Mouse (Mus musculus) neural tube, embryonic 12.5 days (tissue): ENCODE data around the gene Gm20388. TPM values are rescaled to one million over a fixed set of nuclear protein-coding genes. Genes with fewer than 3 reads are reported as not detected.
"Not testable (repeated sequence)": the region's sequence is repeated elsewhere in the genome, so short reads cannot be mapped to it uniquely, and the experiment has no call there.

ENCODE experiments used
- ATAC-seq: fragments of 200-750 bp; cut with Nextera tagmentation; 2 replicates; pipeline ENCODE4 v1.8.0; 2017; ENCODE audit warnings: low read depth, mild to moderate bottlenecking, moderate TSS enrichment, moderate library complexity; ENCODE audit not compliant: low FRiP score
- H3K27ac ChIP-seq: fragments of 300-500 bp; sonication (generic); 2 replicates; pipeline ENCODE4 v1.5.1; 2016
- H3K27me3 ChIP-seq: fragments of 300-500 bp; sonication (generic); replicated peaks from 2 replicates; pipeline ENCODE4 v1.6.1; 2016; ENCODE audit warnings: mild to moderate bottlenecking
- H3K36me3 ChIP-seq: fragments of 300-500 bp; sonication (generic); 2 replicates; pipeline ENCODE4 v1.6.1; 2016; ENCODE audit warnings: mild to moderate bottlenecking
- H3K4me1 ChIP-seq: fragments of 300-500 bp; sonication (generic); 2 replicates; pipeline ENCODE4 v1.6.1; 2016
- H3K4me2 ChIP-seq: fragments of 300-500 bp; sonication (generic); replicated peaks from 2 replicates; pipeline ENCODE4 v1.6.1; 2016; ENCODE audit warnings: mild to moderate bottlenecking
- H3K4me3 ChIP-seq: fragments of 300-500 bp; sonication (generic); 2 replicates; pipeline ENCODE4 v1.5.1; 2016
- H3K9ac ChIP-seq: fragments of 300-500 bp; sonication (generic); 2 replicates; pipeline ENCODE4 v1.6.1; 2016; ENCODE audit warnings: mild to moderate bottlenecking
- H3K9me3 ChIP-seq: fragments of 300-500 bp; sonication (generic); 2 replicates; pipeline ENCODE4 v1.6.1; 2016; ENCODE audit warnings: mild to moderate bottlenecking
- WGBS: fragments of 180-500 bp; shearing (Covaris S2); methylation state at CpG from one replicate; pipeline ENCODE4 v1.1.7; 2016; 5-methylcytosine and 5-hydroxymethylcytosine counted together
- polyA plus RNA-seq: library from polyadenylated mRNA; unstranded; fragments of >200 nt; fragmentation: Nextera tagmentation; extraction: Ambion mirVana; gene quantifications from 2 replicates; pipeline ENCODE4 v1.2.1, GENCODE M21; 2016

Gm20388 gene
- polyA plus RNA-seq, 1 experiment from 2014 or later, result not detected

DNA sequence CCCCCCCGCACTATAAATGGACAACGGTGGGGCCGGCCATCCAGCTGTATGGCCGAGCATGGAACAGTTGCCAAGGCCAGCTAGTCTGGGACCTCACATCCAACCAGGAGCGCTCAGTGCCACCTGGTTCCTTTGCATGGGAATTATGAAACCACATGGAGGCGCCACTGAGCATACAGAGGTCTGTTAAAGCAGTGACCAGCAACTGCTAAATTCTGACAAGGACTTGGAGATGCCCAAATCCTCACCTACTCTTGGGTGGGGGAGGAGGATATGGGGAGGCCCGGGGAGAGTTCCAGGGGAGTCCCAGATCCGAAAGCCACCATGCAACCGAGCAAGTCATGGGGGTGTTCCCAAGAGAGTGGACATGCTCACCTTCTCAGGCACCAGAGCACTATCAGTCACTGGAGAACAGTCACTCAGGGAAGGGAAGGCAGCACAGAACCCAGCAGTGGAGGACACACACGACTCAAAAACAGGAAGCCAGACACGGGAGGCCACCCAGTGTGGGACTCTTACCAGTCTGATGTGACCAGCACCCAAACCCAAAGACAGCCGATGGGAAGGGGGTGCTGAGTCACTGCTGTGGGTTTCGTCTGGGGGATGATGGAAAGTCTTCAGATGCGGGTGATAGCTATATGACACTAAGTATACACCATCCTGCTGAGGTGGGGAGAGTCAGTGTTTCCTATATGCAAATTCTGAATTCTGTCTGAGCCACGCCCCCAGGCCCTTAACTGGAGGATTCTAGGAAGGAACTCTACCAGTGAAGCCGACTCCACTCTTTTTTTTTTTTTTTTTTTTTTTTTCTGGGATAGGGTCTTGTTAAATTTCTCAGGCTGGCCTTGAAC, 422.0 kb downstream of the Gm20388 start:
- H3K9me3 ChIP-seq, result no peaks in the 10 kb centered on the region
- H3K4me3 ChIP-seq, result no peak overlapping the region
- no peak for ATAC-seq
- no peaks in the 10 kb centered on the region for H3K27me3 ChIP-seq
- peaks cover 60% of the 10 kb centered on the region for H3K4me1 ChIP-seq
- H3K27ac ChIP-seq, result no peak overlapping the region
- no peak overlapping the region for H3K4me2 ChIP-seq
- H3K9ac ChIP-seq, result no peak overlapping the region
- no peaks in the 10 kb centered on the region for H3K36me3 ChIP-seq
- 70% methylated on average over 16 of the region's 16 CpGs for WGBS

DNA sequence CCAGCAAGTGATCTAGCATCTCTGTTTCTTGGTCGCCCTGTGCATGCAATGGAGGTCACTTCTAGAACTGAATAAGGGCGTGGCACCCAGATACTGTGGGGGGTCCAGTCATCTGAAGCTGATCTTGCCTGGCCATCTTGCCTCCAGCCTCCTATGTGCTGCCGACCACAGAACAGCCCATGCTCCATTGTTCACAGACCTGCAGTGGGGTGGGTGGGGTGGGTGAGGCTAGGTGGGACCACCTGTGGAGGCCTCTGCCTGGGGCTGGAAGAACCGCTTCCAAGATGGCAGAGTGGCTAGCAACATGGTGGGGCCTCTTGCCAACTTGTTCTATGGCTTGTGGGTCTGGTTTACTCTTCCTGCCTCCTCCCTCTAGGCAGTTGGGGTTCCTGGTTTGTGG, 423.0 kb downstream of the Gm20388 start:
- no peak overlapping the region for H3K4me3 ChIP-seq
- no peaks in the 10 kb centered on the region for H3K27me3 ChIP-seq
- H3K4me2 ChIP-seq, result no peak overlapping the region
- 89% methylated on average over 4 of the region's 4 CpGs for WGBS
- H3K36me3 ChIP-seq, result no peaks in the 10 kb centered on the region
- H3K4me1 ChIP-seq, result peaks cover 61% of the 10 kb centered on the region
- no peak overlapping the region for H3K27ac ChIP-seq
- H3K9me3 ChIP-seq, result no peaks in the 10 kb centered on the region
- no peak overlapping the region for H3K9ac ChIP-seq
- no peak for ATAC-seq

DNA sequence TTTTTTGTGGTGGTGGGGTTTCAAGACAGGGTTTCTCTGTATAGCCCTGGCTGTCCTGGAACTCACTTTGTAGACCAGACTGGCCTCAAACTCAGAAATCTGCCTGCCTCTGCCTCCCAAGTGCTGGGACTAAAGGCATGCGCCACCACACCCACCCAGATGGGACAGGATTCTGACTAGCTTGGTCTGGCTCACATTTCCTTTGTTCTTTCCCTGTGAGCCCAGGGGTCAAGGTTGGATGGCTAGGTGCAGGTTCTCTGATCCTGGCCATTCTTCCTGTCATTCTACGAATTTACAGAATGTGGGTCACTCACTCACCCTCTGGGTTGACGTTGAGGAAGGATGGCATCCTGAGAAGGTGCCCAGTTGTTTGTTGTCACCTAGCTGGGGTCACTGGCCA, 423.6 kb downstream of the Gm20388 start:
- ATAC-seq, H3K4me3 ChIP-seq, H3K4me2 ChIP-seq, H3K9me3 ChIP-seq, H3K27me3 ChIP-seq, H3K36me3 ChIP-seq: not testable (repeated sequence)
- H3K27ac ChIP-seq, result peak overlapping the region; percentile 83
- 56% methylated on average over 3 of the region's 3 CpGs for WGBS
- peaks cover 64% of the 10 kb centered on the region for H3K4me1 ChIP-seq
- 0 out of 2 replicates have a peak overlapping the region, but pooled peaks have one; percentile 9 for H3K9ac ChIP-seq

DNA sequence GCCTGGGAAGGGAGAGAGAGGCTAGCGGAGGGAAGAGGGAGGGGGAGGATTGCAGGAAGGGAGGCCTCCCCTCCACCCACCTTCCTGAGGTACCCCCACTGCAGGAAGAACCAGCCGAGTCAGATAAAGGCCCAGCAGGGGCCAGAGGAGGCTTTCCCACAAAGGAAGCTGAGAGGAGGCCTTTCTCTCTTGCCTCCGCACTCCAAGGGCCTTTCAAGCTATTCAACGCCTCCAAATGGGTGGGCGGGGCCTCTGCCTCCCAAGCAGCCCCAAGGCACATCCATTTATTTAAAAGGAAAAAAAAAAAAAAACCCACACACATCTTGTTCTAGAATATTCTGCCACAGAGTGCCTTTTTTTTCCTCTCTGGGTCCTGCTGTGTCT, 424.2 kb downstream of the Gm20388 start:
- peak overlapping the region; percentile 47; the same call in 1 of the 2 replicates for H3K4me2 ChIP-seq
- H3K27me3 ChIP-seq, result no peaks in the 10 kb centered on the region
- H3K4me1 ChIP-seq, result peaks cover 70% of the 10 kb centered on the region
- WGBS, result 5% methylated on average over 5 of the region's 5 CpGs
- H3K9ac ChIP-seq, result 0 out of 2 replicates have a peak overlapping the region, but pooled peaks have one; percentile 9
- H3K9me3 ChIP-seq, result no peaks in the 10 kb centered on the region
- peak; percentile 27; the same call in 1 of the 2 replicates for ATAC-seq
- H3K27ac ChIP-seq, result peak overlapping the region; percentile 83
- no peaks in the 10 kb centered on the region for H3K36me3 ChIP-seq
- H3K4me3 ChIP-seq, result no peak overlapping the region

DNA sequence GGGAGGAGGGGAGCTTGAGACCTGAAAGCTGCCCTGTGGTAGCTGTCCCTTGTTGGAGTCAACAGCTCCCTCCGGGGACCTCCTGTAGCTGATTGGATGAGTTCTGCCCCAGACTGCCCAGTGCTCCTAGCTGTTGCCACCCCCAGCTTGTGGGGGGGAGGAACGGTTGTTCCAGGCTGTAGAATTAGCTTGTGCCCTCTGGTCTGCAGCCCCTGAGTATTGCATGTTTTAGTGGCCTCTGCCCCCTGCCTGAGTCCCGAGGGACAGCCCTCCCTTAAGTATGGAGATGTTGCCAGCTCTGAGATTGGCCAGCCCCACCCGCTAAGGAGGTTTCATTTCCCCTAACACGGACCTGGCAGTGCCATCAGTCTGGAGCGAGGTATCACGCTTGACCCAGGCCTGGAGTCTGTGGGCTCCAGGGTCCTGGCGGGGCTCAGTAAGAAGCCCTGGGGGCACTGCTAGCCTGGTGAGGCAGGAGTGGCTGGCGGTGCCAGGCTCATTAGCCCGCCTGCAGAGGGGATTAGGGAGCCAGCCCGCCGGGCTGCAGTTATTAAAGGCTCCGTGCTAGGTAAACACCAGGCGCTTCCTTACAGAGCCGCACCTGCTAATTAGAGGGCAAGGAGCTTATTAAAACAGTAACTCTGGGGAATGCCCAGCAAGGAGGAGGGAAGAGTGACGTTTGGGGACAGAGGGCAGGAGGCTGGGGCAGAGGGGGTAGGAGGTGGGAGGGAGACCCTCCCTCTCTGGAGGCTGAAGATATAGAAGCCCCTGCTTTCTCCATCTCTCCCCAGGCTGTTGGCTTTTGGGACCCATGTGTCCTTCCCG, 424.8 kb downstream of the Gm20388 start:
- no peaks in the 10 kb centered on the region for H3K36me3 ChIP-seq
- H3K4me2 ChIP-seq, result peak overlapping the region; percentile 47
- WGBS, result 1% methylated on average over 17 of the region's 17 CpGs
- H3K4me3 ChIP-seq, result no peak overlapping the region
- peak overlapping the region; percentile 38; the same call in 1 of the 2 replicates for H3K9ac ChIP-seq
- no peaks in the 10 kb centered on the region for H3K9me3 ChIP-seq
- ATAC-seq, result peak; percentile 77
- H3K4me1 ChIP-seq, result peaks cover 76% of the 10 kb centered on the region
- H3K27ac ChIP-seq, result peak overlapping the region; percentile 83
- H3K27me3 ChIP-seq, result no peaks in the 10 kb centered on the region

DNA sequence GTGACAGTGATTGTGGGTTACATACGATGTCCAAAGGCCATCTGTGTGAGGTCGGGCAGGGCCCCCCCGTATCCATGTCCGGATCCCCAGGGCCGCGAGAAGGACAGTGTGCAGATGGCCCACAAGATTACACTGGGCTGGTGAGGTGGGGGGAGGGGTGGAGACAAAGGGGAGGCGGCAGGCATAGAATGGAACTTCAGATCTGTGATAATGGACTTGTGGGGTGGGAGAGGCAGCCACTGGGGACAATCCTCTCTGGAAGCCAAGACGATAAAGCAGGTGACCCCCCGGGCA, 425.4 kb downstream of the Gm20388 start:
- H3K4me1 ChIP-seq, result peaks cover 80% of the 10 kb centered on the region
- 1% methylated on average over 9 of the region's 9 CpGs for WGBS

DNA sequence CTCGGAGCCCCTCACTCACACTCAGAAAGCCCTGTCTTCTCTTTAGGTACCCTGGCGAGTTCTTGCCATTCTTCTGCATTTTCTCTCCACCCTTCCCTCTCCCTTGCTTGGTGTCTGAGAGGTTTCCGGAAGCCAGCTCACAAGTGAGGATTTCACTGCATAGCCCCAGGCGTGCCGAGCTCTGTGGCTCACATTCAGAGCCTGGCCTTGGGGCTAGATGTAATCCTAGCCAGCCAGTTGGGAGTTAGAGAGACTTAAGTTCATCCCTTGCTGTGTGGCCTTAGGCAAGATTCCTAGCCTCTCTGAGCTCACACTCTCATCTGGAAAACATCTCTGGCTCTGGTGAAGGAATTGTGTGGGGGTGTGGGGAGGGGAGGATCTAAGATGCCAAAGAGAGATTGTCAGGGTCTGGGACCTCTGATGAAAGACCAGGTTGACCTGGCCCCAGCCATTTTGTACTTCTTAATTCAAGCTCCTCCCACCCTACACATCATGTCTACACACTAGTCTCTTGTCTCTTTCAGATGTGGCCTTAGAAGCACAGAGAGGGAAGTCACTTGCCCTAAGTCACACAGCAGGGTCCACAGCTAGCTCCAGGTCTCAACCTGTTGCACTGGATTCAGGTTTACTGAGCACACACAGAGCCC, 426.4 kb downstream of the Gm20388 start:
- H3K4me1 ChIP-seq, result peaks cover 78% of the 10 kb centered on the region
- no peaks in the 10 kb centered on the region for H3K9me3 ChIP-seq
- H3K9ac ChIP-seq, result no peak overlapping the region
- H3K4me2 ChIP-seq, result no peak overlapping the region
- H3K27ac ChIP-seq, result no peak overlapping the region
- ATAC-seq, result no peak
- no peak overlapping the region for H3K4me3 ChIP-seq
- WGBS, result 48% methylated on average over 5 of the region's 5 CpGs
- no peaks in the 10 kb centered on the region for H3K36me3 ChIP-seq
- no peaks in the 10 kb centered on the region for H3K27me3 ChIP-seq

More for the DNA sequence above, 425.4 kb downstream of the Gm20388 start:
- H3K27me3 ChIP-seq, result no peaks in the 10 kb centered on the region
- 0 out of 2 replicates have a peak overlapping the region, but pooled peaks have one; percentile 38 for H3K9ac ChIP-seq
- no peak overlapping the region for H3K4me3 ChIP-seq
- peak overlapping the region; percentile 47 for H3K4me2 ChIP-seq
- peak; percentile 49 for ATAC-seq
- no peaks in the 10 kb centered on the region for H3K36me3 ChIP-seq
- H3K9me3 ChIP-seq, result no peaks in the 10 kb centered on the region
- peak overlapping the region; percentile 83 for H3K27ac ChIP-seq

DNA sequence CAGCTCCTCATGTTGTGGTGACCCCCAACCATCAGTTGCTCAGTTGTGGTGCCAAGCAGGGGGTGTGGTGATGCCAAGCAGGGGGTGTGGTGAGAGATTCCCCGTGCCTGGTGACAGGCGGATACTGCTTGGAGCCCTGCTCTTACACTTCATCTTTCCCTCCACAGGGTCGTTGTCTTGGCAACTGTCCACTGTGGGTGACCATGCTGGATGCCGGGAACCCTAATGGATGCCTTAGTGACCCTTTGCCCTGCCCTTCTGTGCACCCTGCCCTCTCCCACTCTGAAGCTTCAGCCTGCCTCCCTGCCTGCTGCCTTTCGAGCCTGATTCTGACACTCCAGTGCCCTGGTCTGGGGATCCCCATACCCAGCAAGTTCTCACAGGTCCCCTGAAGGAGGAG, 427.0 kb downstream of the Gm20388 start:
- Histone ChIP-seq H3K27me3 (no peaks in the 10 kb centered on the region), H3K4me3 (no peak overlapping the region), H3K36me3 (no peaks in the 10 kb centered on the region), H3K4me1 (peaks cover 78% of the 10 kb centered on the region), H3K9me3 (no peaks in the 10 kb centered on the region), H3K27ac (no peak overlapping the region), H3K4me2 (no peak overlapping the region), H3K9ac (no peak overlapping the region)
- no peak for ATAC-seq
- 33% methylated on average over 5 of the region's 5 CpGs for WGBS

DNA sequence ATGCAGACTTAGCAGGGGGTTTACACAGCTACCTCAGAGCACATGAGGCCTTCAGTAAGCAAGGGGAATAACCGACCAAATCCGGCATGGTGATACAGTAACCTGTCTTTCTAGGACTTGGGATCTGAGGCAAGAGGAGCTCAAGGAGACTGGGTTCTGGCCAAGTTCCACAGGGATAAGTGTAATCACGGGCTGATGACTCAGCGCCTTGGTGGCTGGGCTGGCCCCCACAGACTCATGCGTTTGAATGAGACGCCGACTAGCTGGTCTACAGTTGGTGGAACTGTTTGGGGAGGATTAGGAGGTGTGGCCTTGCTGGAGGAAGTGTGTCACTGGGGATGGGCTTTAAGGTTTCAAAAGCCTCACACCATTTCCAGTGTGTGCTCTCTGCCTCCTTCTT, 428.0 kb downstream of the Gm20388 start:
- Histone ChIP-seq H3K27me3 (no peaks in the 10 kb centered on the region), H3K27ac (no peak overlapping the region), H3K9ac (no peak overlapping the region), H3K9me3 (no peaks in the 10 kb centered on the region), H3K4me3 (no peak overlapping the region), H3K36me3 (no peaks in the 10 kb centered on the region), H3K4me1 (peaks cover 83% of the 10 kb centered on the region), H3K4me2 (no peak overlapping the region)
- no peak for ATAC-seq
- whole genome bisulfite sequencing, result 95% methylated on average over 7 of the region's 7 CpGs

DNA sequence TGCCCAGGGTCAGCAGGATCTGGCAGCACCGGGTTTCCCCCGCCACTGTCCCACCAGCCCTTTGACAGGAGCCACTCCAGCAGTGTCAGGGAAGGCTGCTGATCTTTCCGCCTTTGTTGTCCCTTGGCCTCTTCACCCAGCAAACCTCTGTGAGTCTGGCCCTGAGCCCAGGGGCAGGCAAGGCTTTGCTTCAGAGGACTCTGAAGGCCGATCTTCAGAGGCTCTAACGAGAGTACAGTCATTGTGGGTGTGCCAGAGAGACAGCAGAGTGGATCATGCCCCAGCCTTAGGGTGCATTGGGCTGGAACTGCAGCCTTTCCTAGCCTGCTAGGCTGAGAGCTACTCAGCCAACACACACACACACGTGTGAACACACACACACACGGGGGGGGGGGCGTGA, 429.1 kb downstream of the Gm20388 start:
- ATAC-seq, result no peak
- Histone ChIP-seq H3K9me3 (no peaks in the 10 kb centered on the region), H3K4me3 (no peak overlapping the region), H3K9ac (no peak overlapping the region), H3K36me3 (no peaks in the 10 kb centered on the region), H3K27ac (no peak overlapping the region), H3K4me2 (no peak overlapping the region), H3K4me1 (peaks cover 86% of the 10 kb centered on the region), H3K27me3 (no peaks in the 10 kb centered on the region)
- WGBS, result 62% methylated on average over 7 of the region's 8 CpGs

DNA sequence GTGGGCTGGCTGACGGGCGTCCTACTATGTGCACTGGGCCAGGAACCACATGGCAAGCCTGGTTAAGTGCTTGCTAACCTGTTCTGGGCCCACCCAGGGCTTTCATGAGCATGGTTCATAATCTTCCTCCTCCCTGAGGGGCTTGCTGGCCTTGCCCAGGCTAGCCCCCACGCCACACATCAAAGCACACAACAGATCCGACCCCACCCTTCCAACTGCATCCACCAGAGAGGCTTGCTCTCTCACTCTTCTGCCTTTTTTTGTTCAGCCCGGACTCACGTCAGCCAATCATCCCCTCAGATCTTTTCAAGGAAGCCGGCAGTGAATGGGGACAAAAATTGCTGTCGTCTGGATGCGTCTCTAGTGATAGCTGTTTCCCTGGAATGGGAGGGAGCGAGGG, 430.5 kb downstream of the Gm20388 start:
- H3K4me1 ChIP-seq, result peaks cover 84% of the 10 kb centered on the region
- no peak overlapping the region for H3K4me3 ChIP-seq
- 50% methylated on average over 10 of the region's 10 CpGs for WGBS
- no peaks in the 10 kb centered on the region for H3K9me3 ChIP-seq
- H3K9ac ChIP-seq, result no peak overlapping the region
- no peaks in the 10 kb centered on the region for H3K36me3 ChIP-seq
- no peak overlapping the region for H3K27ac ChIP-seq
- H3K27me3 ChIP-seq, result no peaks in the 10 kb centered on the region
- no peak overlapping the region for H3K4me2 ChIP-seq
- no peak for ATAC-seq
